Mouse (Mus musculus) embryo, embryonic 10 days (tissue): ENCODE data around the gene Gm7358.
"Not testable (repeated sequence)": the region's sequence is repeated elsewhere in the genome, so short reads cannot be mapped to it uniquely, and the experiment has no call there.

Source experiments
- DNase-seq: peaks from one replicate; pipeline ENCODE4 v3.0.0-alpha.2; 2015; ENCODE audit warnings: low spot score

The Gm7358 gene

DNA sequence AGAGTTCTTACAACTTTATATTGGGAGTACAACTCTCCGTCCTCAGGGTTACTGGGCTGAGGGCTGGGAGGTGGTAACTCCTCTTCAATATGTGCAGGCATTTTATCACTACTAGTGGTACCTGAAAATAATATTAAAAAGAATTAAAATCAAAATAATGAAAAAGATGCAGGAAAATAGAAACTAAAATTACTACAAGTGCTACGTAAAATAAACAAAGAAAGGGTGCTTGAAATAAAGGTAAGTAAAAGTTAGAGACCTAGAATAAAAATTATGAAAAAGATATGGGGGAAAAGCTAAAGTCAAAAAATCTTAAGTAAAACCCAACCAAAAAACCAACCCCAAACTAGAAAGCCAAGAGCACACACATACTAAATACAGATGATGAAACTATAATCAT lies at the start of gene Gm7358:
Gene Gm7358, minus strand, starts transcription at position 101 of the 400 bp plus-strand sequence.
- not testable (repeated sequence) for DNase-seq

DNA sequence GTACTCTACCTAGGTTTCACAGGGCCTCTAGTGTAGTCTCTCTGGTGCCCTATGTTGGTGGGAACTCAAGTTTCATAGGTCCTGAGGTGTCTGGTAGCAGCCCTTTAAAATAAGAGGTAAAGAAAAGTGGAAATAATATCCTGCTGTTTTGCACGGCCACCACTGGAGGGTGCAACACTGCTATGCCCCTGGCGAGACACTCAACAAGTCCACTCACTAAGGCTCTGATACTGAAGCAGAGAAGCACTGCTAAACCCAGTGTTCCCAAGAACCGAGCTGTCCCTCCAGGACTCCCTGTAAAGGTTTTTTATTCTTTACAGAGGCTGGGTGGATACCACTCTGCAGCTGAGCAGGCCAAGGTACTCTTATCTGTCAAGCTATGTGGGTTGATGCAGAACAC lies 43.7 kb upstream of the Gm7358 start:
- peak; percentile 20 for DNase-seq

- DNase-seq: not testable (repeated sequence)
Measured at GRCm38 (mm10) chr17:14101446-14101980, 42.2 kb upstream of the Gm7358 start.

DNA sequence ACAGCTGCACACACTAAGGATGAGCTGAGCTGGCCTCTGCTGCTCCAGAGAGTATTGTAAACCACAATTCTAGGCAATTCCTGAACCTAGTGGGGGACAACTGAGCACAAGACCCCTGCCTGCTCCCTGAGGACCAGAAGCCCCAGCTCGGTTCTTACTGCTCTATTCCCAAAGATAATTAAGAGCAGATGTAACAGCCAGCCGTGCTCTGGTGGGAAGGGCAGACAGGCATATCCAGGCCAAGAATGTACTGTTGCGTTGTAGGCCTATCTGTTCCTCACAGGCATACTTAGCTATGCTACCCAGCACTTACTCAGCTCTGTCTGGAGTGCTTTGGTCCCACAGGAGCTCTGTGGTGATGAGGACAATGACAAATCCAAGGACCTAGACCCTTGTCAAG lies 40.6 kb upstream of the Gm7358 start:
- peak; percentile 36 for DNase-seq

- DNase-seq: not testable (repeated sequence)
Measured at GRCm38 (mm10) chr17:14094165-14094564, 34.8 kb upstream of the Gm7358 start.

- DNase-seq: not testable (repeated sequence)
Measured at GRCm38 (mm10) chr17:14086629-14087028, 27.3 kb upstream of the Gm7358 start.

- DNase-seq: not testable (repeated sequence)
Measured at GRCm38 (mm10) chr17:14041880-14042279, 17.5 kb downstream of the Gm7358 start.

DNA sequence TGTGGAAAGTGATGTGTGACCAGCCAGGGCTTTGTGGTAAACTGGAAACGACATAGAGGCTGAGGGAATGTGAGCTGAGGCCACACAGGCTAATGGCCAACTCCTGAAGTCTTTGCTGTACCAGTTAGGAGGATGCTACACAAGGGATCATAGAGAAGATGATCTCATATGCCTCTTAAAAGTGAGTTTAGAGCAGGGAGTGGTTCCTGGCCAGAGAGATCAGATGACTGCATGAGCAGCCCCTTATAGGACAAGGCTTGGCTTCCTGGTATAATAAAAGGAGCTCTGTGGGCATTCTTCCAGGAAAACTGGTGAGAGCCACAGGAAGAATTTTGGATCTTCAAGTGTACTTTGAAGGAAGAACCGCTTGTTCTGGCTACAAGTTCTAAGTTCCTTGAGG lies 22.3 kb downstream of the Gm7358 start:
- not testable (repeated sequence) for DNase-seq

- DNase-seq: not testable (repeated sequence)
Measured at GRCm38 (mm10) chr17:14036113-14036512, 23.2 kb downstream of the Gm7358 start.
